Mouse (Mus musculus): ENCODE results near the gene Cnnm2. TPM values are rescaled to one million over a fixed set of nuclear protein-coding genes. Genes with fewer than 3 reads are reported as not detected.
"Not testable (repeated sequence)": the region's sequence is repeated elsewhere in the genome, so short reads cannot be mapped to it uniquely, and the experiment has no call there.

Gene Cnnm2
- total and polyA plus RNA-seq, 3 experiments: 16.2 to 67.6 (median 27.1) TPM

- Histone ChIP-seq H3K27me3 (ENCODE audit: insufficient read depth, low read length) (peaks cover 7% of the 10 kb centered on the region), H3K4me1 (ENCODE audit: insufficient read depth, low read depth, low read length) (0 out of 2 replicates have a peak, but pooled peaks cover 4% of the 10 kb centered on the region), H3K9me3 (replicated peaks) (no peaks in the 10 kb centered on the region), H3K4me3 (ENCODE audit: low read depth, low read length) (no peak overlapping the region), H3K36me3 (replicated peaks) (no peaks in the 10 kb centered on the region)
- ATAC-seq (ENCODE audit: extremely low read depth, insufficient number of reproducible peaks, low FRiP score, poor library complexity, severe bottlenecking) (no peak), DNase-seq (ENCODE audit: low spot score) (no peak)
- TF ChIP-seq CTCF (IDR thresholded peaks at IDR 0.05; ENCODE audit: low read depth, low read length) (peak; percentile 77), POLR2AphosphoS5 (IDR thresholded peaks at IDR 0.05; ENCODE audit: insufficient replicate concordance, low read depth, low read length) (no peak)
These were observed 6.3 kb upstream of the Cnnm2 start for GRCm38 (mm10) chr19:46755066-46755465.

- Histone ChIP-seq H3K4me1 (ENCODE audit: insufficient read depth, low read depth, low read length) (peaks cover 12% of the 10 kb centered on the region), H3K4me3 (ENCODE audit: low read depth, low read length) (no peak overlapping the region), H3K36me3 (replicated peaks) (no peaks in the 10 kb centered on the region), H3K27me3 (ENCODE audit: insufficient read depth, low read length) (peaks cover 2% of the 10 kb centered on the region), H3K9me3 (replicated peaks) (no peaks in the 10 kb centered on the region)
- TF ChIP-seq CTCF (IDR thresholded peaks at IDR 0.05; ENCODE audit: low read depth, low read length): no peak
- no peak for TF ChIP-seq GATA1 (IDR thresholded peaks at IDR 0.05; ENCODE audit: borderline replicate concordance, low read length)
- TF ChIP-seq POLR2AphosphoS5 (IDR thresholded peaks at IDR 0.05; ENCODE audit: insufficient replicate concordance, low read depth, low read length): no peak
- no peak for TF ChIP-seq GATA2 (IDR thresholded peaks at IDR 0.05; ENCODE audit: borderline replicate concordance, low read depth, low read length)
- TF ChIP-seq TAL1 (conservative IDR thresholded peaks at IDR 0.05; ENCODE audit: low read depth, low read length): no peak
- ATAC-seq (ENCODE audit: extremely low read depth, insufficient number of reproducible peaks, low FRiP score, poor library complexity, severe bottlenecking) (no peak), DNase-seq (ENCODE audit: low spot score) (no peak)
These were observed 5.2 kb upstream of the Cnnm2 start for GRCm38 (mm10) chr19:46756221-46756620.

GRCm38 (mm10) chr19:46759096-46759495 is 2.3 kb upstream of the Cnnm2 start:
- no peak overlapping the region for H3K4me3 ChIP-seq (ENCODE audit: low read depth, low read length)
- H3K9me3 ChIP-seq (replicated peaks): no peaks in the 10 kb centered on the region
- H3K27me3 ChIP-seq (ENCODE audit: insufficient read depth, low read length): no peaks in the 10 kb centered on the region; the same call in 1 of the 2 replicates
- TF ChIP-seq GATA1 (IDR thresholded peaks at IDR 0.05; ENCODE audit: borderline replicate concordance, low read length): no peak
- DNase-seq (ENCODE audit: low spot score): no peak
- no peak for ATAC-seq (ENCODE audit: extremely low read depth, insufficient number of reproducible peaks, low FRiP score, poor library complexity, severe bottlenecking)
- H3K36me3 ChIP-seq (replicated peaks): peaks cover 6% of the 10 kb centered on the region
- peaks cover 22% of the 10 kb centered on the region for H3K4me1 ChIP-seq (ENCODE audit: insufficient read depth, low read depth, low read length)

GRCm38 (mm10) chr19:46759909-46760308 is 1.5 kb upstream of the Cnnm2 start:
- H3K4me3 ChIP-seq (ENCODE audit: low read depth, low read length); ATAC-seq (ENCODE audit: extremely low read depth, insufficient number of reproducible peaks, low FRiP score, poor library complexity, severe bottlenecking); H3K9me3 ChIP-seq (replicated peaks); DNase-seq (ENCODE audit: low spot score); H3K27me3 ChIP-seq (ENCODE audit: insufficient read depth, low read length): not testable (repeated sequence)
- H3K36me3 ChIP-seq (replicated peaks): peaks cover 10% of the 10 kb centered on the region
- H3K4me1 ChIP-seq (ENCODE audit: insufficient read depth, low read depth, low read length): peaks cover 29% of the 10 kb centered on the region

GRCm38 (mm10) chr19:46760375-46761160 is 828 bp upstream of the Cnnm2 start:
- Histone ChIP-seq H3K27me3 (ENCODE audit: insufficient read depth, low read length) (no peaks in the 10 kb centered on the region), H3K4me1 (ENCODE audit: insufficient read depth, low read depth, low read length) (peaks cover 29% of the 10 kb centered on the region), H3K4me3 (ENCODE audit: low read depth, low read length) (peak overlapping the region; percentile 83), H3K9me3 (replicated peaks) (no peaks in the 10 kb centered on the region), H3K36me3 (replicated peaks) (peaks cover 12% of the 10 kb centered on the region)
- no peak for TF ChIP-seq POLR2AphosphoS5 (IDR thresholded peaks at IDR 0.05; ENCODE audit: insufficient replicate concordance, low read depth, low read length)
- peak; percentile 71 for TF ChIP-seq CTCF (IDR thresholded peaks at IDR 0.05; ENCODE audit: low read depth, low read length)
- peak; percentile 56 for DNase-seq (ENCODE audit: low spot score)
- no peak for ATAC-seq (ENCODE audit: extremely low read depth, insufficient number of reproducible peaks, low FRiP score, poor library complexity, severe bottlenecking)

- Histone ChIP-seq H3K4me1 (ENCODE audit: insufficient read depth, low read depth, low read length) (peaks cover 35% of the 10 kb centered on the region), H3K36me3 (replicated peaks) (peaks cover 13% of the 10 kb centered on the region), H3K9me3 (replicated peaks) (no peaks in the 10 kb centered on the region), H3K27me3 (ENCODE audit: insufficient read depth, low read length) (no peaks in the 10 kb centered on the region), H3K4me3 (ENCODE audit: low read depth, low read length) (peak overlapping the region; percentile 83)
- ATAC-seq (ENCODE audit: extremely low read depth, insufficient number of reproducible peaks, low FRiP score, poor library complexity, severe bottlenecking) (no peak), DNase-seq (ENCODE audit: low spot score) (no peak)
- TF ChIP-seq GATA1 (IDR thresholded peaks at IDR 0.05; ENCODE audit: borderline replicate concordance, low read length) (no peak), GATA2 (IDR thresholded peaks at IDR 0.05; ENCODE audit: borderline replicate concordance, low read depth, low read length) (no peak), POLR2AphosphoS5 (IDR thresholded peaks at IDR 0.05; ENCODE audit: insufficient replicate concordance, low read depth, low read length) (no peak), TAL1 (conservative IDR thresholded peaks at IDR 0.05; ENCODE audit: low read depth, low read length) (no peak), CTCF (IDR thresholded peaks at IDR 0.05; ENCODE audit: low read depth, low read length) (no peak)
These were observed 535 bp downstream of the Cnnm2 start for GRCm38 (mm10) chr19:46761971-46762290.

- DNase-seq (ENCODE audit: low spot score): no peak
- H3K4me1 ChIP-seq (ENCODE audit: insufficient read depth, low read depth, low read length): peaks cover 40% of the 10 kb centered on the region
- H3K9me3 ChIP-seq (replicated peaks): no peaks in the 10 kb centered on the region
- no peaks in the 10 kb centered on the region for H3K27me3 ChIP-seq (ENCODE audit: insufficient read depth, low read length)
- no peak for TF ChIP-seq TAL1 (conservative IDR thresholded peaks at IDR 0.05; ENCODE audit: low read depth, low read length)
- no peak for TF ChIP-seq GATA1 (IDR thresholded peaks at IDR 0.05; ENCODE audit: borderline replicate concordance, low read length)
- TF ChIP-seq CTCF (IDR thresholded peaks at IDR 0.05; ENCODE audit: low read depth, low read length): no peak
- no peak for TF ChIP-seq POLR2AphosphoS5 (IDR thresholded peaks at IDR 0.05; ENCODE audit: insufficient replicate concordance, low read depth, low read length)
- TF ChIP-seq GATA2 (IDR thresholded peaks at IDR 0.05; ENCODE audit: borderline replicate concordance, low read depth, low read length): no peak
- H3K4me3 ChIP-seq (ENCODE audit: low read depth, low read length): peak overlapping the region; percentile 83
- H3K36me3 ChIP-seq (replicated peaks): peaks cover 16% of the 10 kb centered on the region
- no peak for ATAC-seq (ENCODE audit: extremely low read depth, insufficient number of reproducible peaks, low FRiP score, poor library complexity, severe bottlenecking)
These were observed 1.0 kb downstream of the Cnnm2 start for GRCm38 (mm10) chr19:46762291-46762991.
